Mouse (Mus musculus): Measurements from ENCODE around the gene Scarb2. TPM values are rescaled to one million over a fixed set of nuclear protein-coding genes. Genes with fewer than 3 reads are reported as not detected.
A peak's percentile ranks its signal among the peaks of the same experiment; 100 is the strongest.

Gene Scarb2
- total RNA-seq, 1 experiment: 39.0 TPM

DNA sequence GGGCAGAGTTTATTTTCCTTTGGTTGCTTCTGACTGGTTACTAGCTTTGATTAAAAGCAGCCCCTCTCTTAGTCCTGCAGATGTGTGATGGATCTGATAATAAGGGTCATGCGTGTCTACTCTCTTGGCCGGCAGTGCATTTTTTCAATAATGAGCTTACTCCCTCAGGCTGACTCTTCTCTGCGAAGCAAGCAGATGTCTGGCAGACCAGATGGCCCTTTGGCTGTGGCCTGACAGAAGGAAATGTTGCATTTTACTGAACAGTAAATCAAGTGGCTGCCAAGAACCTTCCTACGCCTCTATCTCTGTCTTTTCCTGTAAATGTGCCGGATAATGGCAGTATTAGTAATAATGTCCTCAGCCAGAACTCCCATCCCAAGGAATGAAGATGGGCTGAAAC lies 8.0 kb downstream of the Scarb2 start:
- Histone ChIP-seq H3K4me1 (ENCODE audit: control insufficient read depth in 2 of 2, insufficient read depth in 2 of 2, low read length in 2 of 2, poor library complexity in 1 of 2) (peaks cover 21 to 26% of the 10 kb centered on the region in 2 experiments), H3K4me3 (ENCODE audit: insufficient read depth in 1 of 2, low read depth in 1 of 2, low read length in 2 of 2, poor library complexity in 1 of 2, severe bottlenecking in 1 of 2) (no peak overlapping the region), H3K9me3 (ENCODE audit: control insufficient read depth, insufficient read depth, low read depth, low read length) (no peaks in the 10 kb centered on the region), H3K27ac (ENCODE audit: insufficient read depth, low read depth, low read length, poor library complexity, severe bottlenecking) (peak overlapping the region; percentile 30; the same call in 1 of the 2 replicates), H3K9ac (ENCODE audit: insufficient read depth, low read depth, low read length, poor library complexity, severe bottlenecking) (no peak overlapping the region), H3K36me3 (ENCODE audit: control insufficient read depth, insufficient read depth, low read length, poor library complexity, severe bottlenecking) (0 out of 2 replicates have a peak, but pooled peaks cover 1% of the 10 kb centered on the region)
- in situ Hi-C loops (cut with MboI; ENCODE audit: low sequenced_read_pairs in 2 of 2, unreplicated experiment in 2 of 2): no loop called here
- DNase-seq (ENCODE audit: low read depth, low spot score): no peak
- TF ChIP-seq ZC3H11A (IDR thresholded peaks at IDR 0.05; ENCODE audit: borderline replicate concordance, low read depth, low read length): no peak
- TF ChIP-seq MAFK (IDR thresholded peaks at IDR 0.05; ENCODE audit: insufficient read depth, low read depth, low read length): no peak
- TF ChIP-seq CHD2 (IDR thresholded peaks at IDR 0.05; ENCODE audit: low read depth, low read length): no peak
- TF ChIP-seq ZNF384 (IDR thresholded peaks at IDR 0.05; ENCODE audit: low read depth, low read length): no peak

DNA sequence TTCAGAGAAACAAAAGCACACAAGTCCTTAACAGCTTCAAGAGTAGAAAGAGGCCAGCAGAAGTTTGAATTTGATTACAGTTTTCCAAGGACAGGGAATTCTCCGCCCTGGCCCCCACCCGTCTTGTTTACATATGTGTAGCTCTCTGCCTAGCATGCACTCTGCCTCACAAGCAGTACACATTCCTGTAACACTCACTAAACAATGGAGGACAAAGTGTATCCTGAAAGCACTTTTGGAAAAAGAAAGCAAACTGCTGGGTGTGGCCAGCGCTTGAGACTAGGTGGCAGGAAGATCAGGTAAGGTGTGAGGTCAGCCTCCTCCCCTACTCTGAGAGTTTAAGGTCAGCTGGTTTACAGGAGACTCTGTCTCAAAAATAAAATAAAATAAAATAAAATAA lies 8.4 kb downstream of the Scarb2 start:
- Histone ChIP-seq H3K4me1 (ENCODE audit: control insufficient read depth in 2 of 2, insufficient read depth in 2 of 2, low read length in 2 of 2, poor library complexity in 1 of 2) (peaks cover 25 to 26% of the 10 kb centered on the region in 2 experiments), H3K36me3 (ENCODE audit: control insufficient read depth, insufficient read depth, low read length, poor library complexity, severe bottlenecking) (0 out of 2 replicates have a peak, but pooled peaks cover 1% of the 10 kb centered on the region), H3K9me3 (ENCODE audit: control insufficient read depth, insufficient read depth, low read depth, low read length) (no peaks in the 10 kb centered on the region), H3K4me3 (ENCODE audit: insufficient read depth in 1 of 2, low read depth in 1 of 2, low read length in 2 of 2, poor library complexity in 1 of 2, severe bottlenecking in 1 of 2) (0 out of 4 replicates have a peak overlapping the region, but pooled peaks of 1 of the 2 experiments have one; percentile 1), H3K27ac (ENCODE audit: insufficient read depth, low read depth, low read length, poor library complexity, severe bottlenecking) (peak overlapping the region; percentile 68; the same call in 1 of the 2 replicates), H3K9ac (ENCODE audit: insufficient read depth, low read depth, low read length, poor library complexity, severe bottlenecking) (no peak overlapping the region)
- DNase-seq (ENCODE audit: low read depth, low spot score): peak; percentile 65
- in situ Hi-C loops (cut with MboI; ENCODE audit: low sequenced_read_pairs in 2 of 2, unreplicated experiment in 2 of 2): no loop called here
- no peak for TF ChIP-seq ZC3H11A (IDR thresholded peaks at IDR 0.05; ENCODE audit: borderline replicate concordance, low read depth, low read length)
- TF ChIP-seq MAFK (IDR thresholded peaks at IDR 0.05; ENCODE audit: insufficient read depth, low read depth, low read length): no peak
- TF ChIP-seq CHD2 (IDR thresholded peaks at IDR 0.05; ENCODE audit: low read depth, low read length): peak; percentile 36; the same call in 1 of the 2 replicates
- no peak for TF ChIP-seq ZNF384 (IDR thresholded peaks at IDR 0.05; ENCODE audit: low read depth, low read length)

DNA sequence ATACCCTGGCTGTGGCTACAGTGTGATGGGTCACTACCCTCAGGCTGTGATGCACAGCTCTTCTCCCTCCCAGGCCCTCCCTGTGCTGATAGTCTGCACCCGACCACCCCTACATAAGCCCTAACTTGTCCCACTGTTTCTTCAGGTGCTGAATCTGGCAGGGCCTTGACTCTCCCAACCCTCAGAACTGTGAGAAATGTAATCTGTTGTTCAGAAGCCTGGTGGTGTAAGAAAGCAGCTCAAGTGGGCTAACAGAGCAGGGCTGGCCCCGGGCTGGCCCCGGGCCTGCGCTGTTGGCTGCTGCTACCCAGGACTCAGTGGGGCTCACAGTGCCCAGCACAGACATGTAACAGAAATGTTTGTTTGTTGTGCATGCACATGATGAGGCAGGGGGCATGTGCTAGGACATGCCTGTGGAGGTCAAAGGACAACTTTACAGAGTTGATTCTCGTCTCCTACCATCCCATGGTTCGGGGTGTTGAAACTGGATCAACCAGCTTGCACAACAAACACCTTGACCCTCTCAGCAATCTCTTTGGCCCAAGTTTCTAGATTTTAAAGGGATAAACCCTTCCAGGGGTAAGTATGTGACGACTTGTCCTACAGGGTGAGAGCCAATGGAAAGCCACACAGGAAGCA lies 10.7 kb downstream of the Scarb2 start:
- Histone ChIP-seq H3K27ac (ENCODE audit: insufficient read depth, low read depth, low read length, poor library complexity, severe bottlenecking) (peak overlapping the region; percentile 59), H3K4me3 (ENCODE audit: insufficient read depth in 1 of 2, low read depth in 1 of 2, low read length in 2 of 2, poor library complexity in 1 of 2, severe bottlenecking in 1 of 2) (no peak overlapping the region), H3K4me1 (ENCODE audit: control insufficient read depth in 2 of 2, insufficient read depth in 2 of 2, low read length in 2 of 2, poor library complexity in 1 of 2) (peaks cover 25 to 26% of the 10 kb centered on the region in 2 experiments), H3K9ac (ENCODE audit: insufficient read depth, low read depth, low read length, poor library complexity, severe bottlenecking) (peak overlapping the region; percentile 29; the same call in 1 of the 2 replicates), H3K9me3 (ENCODE audit: control insufficient read depth, insufficient read depth, low read depth, low read length) (no peaks in the 10 kb centered on the region), H3K36me3 (ENCODE audit: control insufficient read depth, insufficient read depth, low read length, poor library complexity, severe bottlenecking) (peaks cover 2% of the 10 kb centered on the region; the same call in 1 of the 2 replicates)
- in situ Hi-C loops (cut with MboI; ENCODE audit: low sequenced_read_pairs in 2 of 2, unreplicated experiment in 2 of 2): no loop called here
- DNase-seq (ENCODE audit: low read depth, low spot score): no peak
- no peak for TF ChIP-seq ZNF384 (IDR thresholded peaks at IDR 0.05; ENCODE audit: low read depth, low read length)

DNA sequence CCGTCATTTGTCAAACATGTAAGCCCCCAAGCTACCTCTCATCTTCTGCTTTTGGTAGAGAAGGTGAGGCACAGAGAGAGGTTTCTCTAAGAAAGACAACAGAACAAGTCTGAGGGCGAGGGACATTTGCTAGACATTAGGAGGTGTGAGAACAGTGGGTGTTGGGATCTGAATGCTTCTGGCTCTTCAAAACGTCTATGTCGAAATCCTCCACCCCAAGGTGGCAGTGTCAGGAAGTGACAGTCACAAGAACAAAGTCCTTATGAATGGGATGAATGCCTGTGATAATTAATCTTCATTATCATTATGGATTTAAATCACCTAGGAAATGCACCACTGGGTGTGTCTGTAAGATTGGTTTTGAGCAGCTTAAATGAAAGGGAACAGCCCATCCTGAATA lies 11.3 kb downstream of the Scarb2 start:
- Histone ChIP-seq H3K27ac (ENCODE audit: insufficient read depth, low read depth, low read length, poor library complexity, severe bottlenecking) (no peak overlapping the region; the same call in 1 of the 2 replicates), H3K4me3 (ENCODE audit: insufficient read depth in 1 of 2, low read depth in 1 of 2, low read length in 2 of 2, poor library complexity in 1 of 2, severe bottlenecking in 1 of 2) (no peak overlapping the region), H3K36me3 (ENCODE audit: control insufficient read depth, insufficient read depth, low read length, poor library complexity, severe bottlenecking) (peaks cover 5% of the 10 kb centered on the region; the same call in 1 of the 2 replicates), H3K4me1 (ENCODE audit: control insufficient read depth in 2 of 2, insufficient read depth in 2 of 2, low read length in 2 of 2, poor library complexity in 1 of 2) (peaks cover 26 to 30% of the 10 kb centered on the region in 2 experiments), H3K9me3 (ENCODE audit: control insufficient read depth, insufficient read depth, low read depth, low read length) (no peaks in the 10 kb centered on the region), H3K9ac (ENCODE audit: insufficient read depth, low read depth, low read length, poor library complexity, severe bottlenecking) (no peak overlapping the region)
- TF ChIP-seq CHD2 (IDR thresholded peaks at IDR 0.05; ENCODE audit: low read depth, low read length): no peak
- no peak for TF ChIP-seq MAFK (IDR thresholded peaks at IDR 0.05; ENCODE audit: insufficient read depth, low read depth, low read length)
- in situ Hi-C loops (cut with MboI; ENCODE audit: low sequenced_read_pairs in 2 of 2, unreplicated experiment in 2 of 2): no loop called here
- no peak for DNase-seq (ENCODE audit: low read depth, low spot score)

DNA sequence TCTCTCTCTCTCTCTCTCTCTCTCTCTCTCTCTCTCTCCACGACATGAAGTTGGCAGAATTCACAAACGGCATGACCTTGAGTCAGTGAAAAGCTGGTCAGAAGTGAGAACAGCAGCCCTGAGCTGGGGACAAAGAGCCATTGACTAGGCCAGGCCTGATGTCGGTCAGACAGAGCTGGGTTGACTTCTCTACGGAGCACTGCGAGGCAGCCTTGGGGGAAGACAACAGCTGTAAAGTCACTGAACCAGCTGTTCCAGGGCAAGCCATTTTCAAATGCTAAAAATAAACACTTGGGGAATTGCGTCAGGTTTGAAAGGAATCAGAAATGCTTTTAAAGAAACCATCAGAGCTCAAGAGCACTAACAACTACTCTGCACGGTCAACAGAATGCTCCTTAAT lies 13.2 kb downstream of the Scarb2 start:
- DNase-seq (ENCODE audit: low read depth, low spot score): no peak
- in situ Hi-C loops (cut with MboI; ENCODE audit: low sequenced_read_pairs in 2 of 2, unreplicated experiment in 2 of 2): no loop called here

More for the DNA sequence above, 13.2 kb downstream of the Scarb2 start:
- H3K9ac ChIP-seq (ENCODE audit: insufficient read depth, low read depth, low read length, poor library complexity, severe bottlenecking): no peak overlapping the region
- peaks cover 4% of the 10 kb centered on the region; the same call in 1 of the 2 replicates for H3K36me3 ChIP-seq (ENCODE audit: control insufficient read depth, insufficient read depth, low read length, poor library complexity, severe bottlenecking)
- H3K27ac ChIP-seq (ENCODE audit: insufficient read depth, low read depth, low read length, poor library complexity, severe bottlenecking): 0 out of 2 replicates have a peak overlapping the region, but pooled peaks have one; percentile 5
- H3K4me3 ChIP-seq (ENCODE audit: insufficient read depth in 1 of 2, low read depth in 1 of 2, low read length in 2 of 2, poor library complexity in 1 of 2, severe bottlenecking in 1 of 2): no peak overlapping the region
- no peaks in the 10 kb centered on the region for H3K9me3 ChIP-seq (ENCODE audit: control insufficient read depth, insufficient read depth, low read depth, low read length)
- H3K4me1 ChIP-seq (ENCODE audit: control insufficient read depth in 2 of 2, insufficient read depth in 2 of 2, low read length in 2 of 2, poor library complexity in 1 of 2): peaks cover 20 to 25% of the 10 kb centered on the region in 2 experiments
- no peak for TF ChIP-seq MAFK (IDR thresholded peaks at IDR 0.05; ENCODE audit: insufficient read depth, low read depth, low read length)
- TF ChIP-seq ZNF384 (IDR thresholded peaks at IDR 0.05; ENCODE audit: low read depth, low read length): no peak
- no peak for TF ChIP-seq CHD2 (IDR thresholded peaks at IDR 0.05; ENCODE audit: low read depth, low read length)
- TF ChIP-seq ZC3H11A (IDR thresholded peaks at IDR 0.05; ENCODE audit: borderline replicate concordance, low read depth, low read length): no peak
- TF ChIP-seq HCFC1 (IDR thresholded peaks at IDR 0.05; ENCODE audit: borderline replicate concordance, insufficient read depth, low read length): no peak

Data from ES-E14 (cell line).